Mouse (Mus musculus) erythroblast, embryonic 14.5 days (primary cell): ENCODE data around the gene Fkbp2.

Experiments
- GATA1 ChIP-seq: IDR thresholded peaks from 2 replicates; pipeline ENCODE4 v1.6.1; 2012; ENCODE audit warnings: low read length, inconsistent platforms, mixed read lengths
- TAL1 ChIP-seq: IDR thresholded peaks from 3 replicates; pipeline ENCODE4 v1.6.1; 2012; ENCODE audit warnings: low read length, inconsistent platforms, mixed read lengths

DNA sequence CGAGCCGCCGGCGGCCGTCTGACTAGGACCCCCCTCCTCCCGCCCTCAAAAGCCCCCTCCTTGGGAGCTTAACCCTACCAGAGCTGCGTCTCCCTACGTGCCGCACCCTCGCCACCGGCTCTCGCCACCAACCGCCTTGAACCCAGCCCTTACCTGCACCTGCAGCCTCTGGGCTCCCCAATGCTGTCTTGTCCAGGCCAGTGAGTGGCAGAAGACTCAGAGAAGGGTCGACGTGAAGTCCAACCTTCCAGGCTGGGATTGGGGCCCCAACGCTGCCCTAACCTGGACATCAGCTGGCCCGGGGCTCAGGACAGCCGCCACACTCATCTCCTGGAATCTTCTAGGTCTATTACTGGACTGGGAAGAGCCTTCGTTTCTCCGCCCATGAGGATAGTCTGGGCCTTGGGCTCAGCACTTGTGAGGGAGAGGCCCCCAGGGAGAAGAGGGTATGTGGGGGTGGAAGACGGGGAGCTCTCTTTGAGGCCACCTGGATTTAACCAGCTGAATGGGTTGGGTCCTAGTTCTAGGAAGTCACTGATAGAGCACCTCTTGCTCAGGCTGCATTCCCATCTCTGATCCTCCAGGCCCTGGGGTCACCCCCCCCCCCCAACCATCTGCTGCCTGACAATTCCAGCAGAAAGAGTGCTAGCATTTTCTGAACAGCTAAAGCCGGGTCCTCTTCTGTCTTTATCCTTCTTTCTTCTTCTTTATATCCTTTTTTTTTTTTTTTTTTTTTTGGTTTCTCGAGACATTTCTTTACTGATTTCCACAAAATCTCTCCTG is 45.9 kb downstream of the Fkbp2 start, which contains the start of gene Kcnk4:
- no peak for TF ChIP-seq TAL1
- no peak for TF ChIP-seq GATA1
